Mouse (Mus musculus): ENCODE results near the gene Ccdc148. TPM values are rescaled to one million over a fixed set of nuclear protein-coding genes. Genes with fewer than 3 reads are reported as not detected.

Ccdc148 gene
- polyA plus RNA-seq, 1 experiment from 2014 or later: 8.0 TPM

- no peaks in the 10 kb centered on the region for H3K27me3 ChIP-seq (ENCODE audit: control insufficient read depth, insufficient read depth, low read depth, low read length)
- ATAC-seq: no peak
- no peak overlapping the region for H3K4me3 ChIP-seq (ENCODE audit: low read depth, low read length)
- H3K4me1 ChIP-seq (ENCODE audit: control insufficient read depth, insufficient read depth, low read length): no peaks in the 10 kb centered on the region
- WGBS: 66% methylated on average over 7 of the region's 7 CpGs
- H3K4me2 ChIP-seq (ENCODE audit: low read length): no peak overlapping the region
- H3K9ac ChIP-seq (ENCODE audit: low read depth, low read length): no peak overlapping the region
- no peak overlapping the region for H3K27ac ChIP-seq (ENCODE audit: low read length)
- no peaks in the 10 kb centered on the region for H3K9me3 ChIP-seq (replicated peaks; ENCODE audit: control insufficient read depth, low read length, poor library complexity, severe bottlenecking)
- no peaks in the 10 kb centered on the region for H3K36me3 ChIP-seq (ENCODE audit: control insufficient read depth, insufficient read depth, low read length)
Observed at GRCm38 (mm10) chr2:58948796-58949195, 211.7 kb downstream of the Ccdc148 start.

- H3K27me3 ChIP-seq (ENCODE audit: control insufficient read depth, insufficient read depth, low read depth, low read length): no peaks in the 10 kb centered on the region
- no peak overlapping the region for H3K9ac ChIP-seq (ENCODE audit: low read depth, low read length)
- H3K36me3 ChIP-seq (ENCODE audit: control insufficient read depth, insufficient read depth, low read length): no peaks in the 10 kb centered on the region
- no peaks in the 10 kb centered on the region for H3K9me3 ChIP-seq (replicated peaks; ENCODE audit: control insufficient read depth, low read length, poor library complexity, severe bottlenecking)
- no peak overlapping the region for H3K27ac ChIP-seq (ENCODE audit: low read length)
- no peak for ATAC-seq
- no peaks in the 10 kb centered on the region for H3K4me1 ChIP-seq (ENCODE audit: control insufficient read depth, insufficient read depth, low read length)
- H3K4me2 ChIP-seq (ENCODE audit: low read length): no peak overlapping the region
- 82% methylated on average over 4 of the region's 4 CpGs for whole genome bisulfite sequencing
- no peak overlapping the region for H3K4me3 ChIP-seq (ENCODE audit: low read depth, low read length)
Observed at GRCm38 (mm10) chr2:58941361-58941760, 219.1 kb downstream of the Ccdc148 start.

GRCm38 (mm10) chr2:58925551-58925950, 234.9 kb downstream of the Ccdc148 start:
- Histone ChIP-seq H3K4me1 (ENCODE audit: control insufficient read depth, insufficient read depth, low read length) (no peaks in the 10 kb centered on the region), H3K9me3 (replicated peaks; ENCODE audit: control insufficient read depth, low read length, poor library complexity, severe bottlenecking) (no peaks in the 10 kb centered on the region), H3K4me2 (ENCODE audit: low read length) (no peak overlapping the region), H3K27me3 (ENCODE audit: control insufficient read depth, insufficient read depth, low read depth, low read length) (no peaks in the 10 kb centered on the region), H3K4me3 (ENCODE audit: low read depth, low read length) (no peak overlapping the region), H3K27ac (ENCODE audit: low read length) (no peak overlapping the region), H3K9ac (ENCODE audit: low read depth, low read length) (no peak overlapping the region), H3K36me3 (ENCODE audit: control insufficient read depth, insufficient read depth, low read length) (no peaks in the 10 kb centered on the region)
- no peak for ATAC-seq
- 94% methylated on average over 2 of the region's 2 CpGs for WGBS

GRCm38 (mm10) chr2:58918351-58918750, 242.1 kb downstream of the Ccdc148 start:
- Histone ChIP-seq H3K9ac (ENCODE audit: low read depth, low read length) (no peak overlapping the region), H3K36me3 (ENCODE audit: control insufficient read depth, insufficient read depth, low read length) (no peaks in the 10 kb centered on the region), H3K27ac (ENCODE audit: low read length) (no peak overlapping the region), H3K4me2 (ENCODE audit: low read length) (no peak overlapping the region), H3K4me1 (ENCODE audit: control insufficient read depth, insufficient read depth, low read length) (no peaks in the 10 kb centered on the region), H3K9me3 (replicated peaks; ENCODE audit: control insufficient read depth, low read length, poor library complexity, severe bottlenecking) (no peaks in the 10 kb centered on the region), H3K27me3 (ENCODE audit: control insufficient read depth, insufficient read depth, low read depth, low read length) (no peaks in the 10 kb centered on the region), H3K4me3 (ENCODE audit: low read depth, low read length) (no peak overlapping the region)
- WGBS: 30% methylated on average over 4 of the region's 4 CpGs
- no peak for ATAC-seq

- ATAC-seq: no peak
- H3K4me3 ChIP-seq (ENCODE audit: low read depth, low read length): no peak overlapping the region
- H3K4me1 ChIP-seq (ENCODE audit: control insufficient read depth, insufficient read depth, low read length): no peaks in the 10 kb centered on the region
- no peak overlapping the region for H3K27ac ChIP-seq (ENCODE audit: low read length)
- no peak overlapping the region for H3K4me2 ChIP-seq (ENCODE audit: low read length)
- WGBS: 88% methylated on average over 5 of the region's 9 CpGs
- no peaks in the 10 kb centered on the region for H3K36me3 ChIP-seq (ENCODE audit: control insufficient read depth, insufficient read depth, low read length)
- no peaks in the 10 kb centered on the region for H3K27me3 ChIP-seq (ENCODE audit: control insufficient read depth, insufficient read depth, low read depth, low read length)
- H3K9me3 ChIP-seq (replicated peaks; ENCODE audit: control insufficient read depth, low read length, poor library complexity, severe bottlenecking): no peaks in the 10 kb centered on the region
- H3K9ac ChIP-seq (ENCODE audit: low read depth, low read length): no peak overlapping the region
Observed at GRCm38 (mm10) chr2:58912339-58912738, 248.1 kb downstream of the Ccdc148 start.

- H3K27ac ChIP-seq (ENCODE audit: low read length): no peak overlapping the region
- H3K36me3 ChIP-seq (ENCODE audit: control insufficient read depth, insufficient read depth, low read length): no peaks in the 10 kb centered on the region
- no peaks in the 10 kb centered on the region for H3K9me3 ChIP-seq (replicated peaks; ENCODE audit: control insufficient read depth, low read length, poor library complexity, severe bottlenecking)
- H3K9ac ChIP-seq (ENCODE audit: low read depth, low read length): no peak overlapping the region
- H3K27me3 ChIP-seq (ENCODE audit: control insufficient read depth, insufficient read depth, low read depth, low read length): no peaks in the 10 kb centered on the region
- peak overlapping the region; percentile 12; the same call in 1 of the 2 replicates for H3K4me2 ChIP-seq (ENCODE audit: low read length)
- no peak for ATAC-seq
- 33% methylated on average over 14 of the region's 14 CpGs for WGBS
- no peak overlapping the region for H3K4me3 ChIP-seq (ENCODE audit: low read depth, low read length)
- H3K4me1 ChIP-seq (ENCODE audit: control insufficient read depth, insufficient read depth, low read length): no peaks in the 10 kb centered on the region
Observed at GRCm38 (mm10) chr2:58906814-58907516, 253.5 kb downstream of the Ccdc148 start.

- no peak overlapping the region for H3K4me2 ChIP-seq (ENCODE audit: low read length)
- H3K4me3 ChIP-seq (ENCODE audit: low read depth, low read length): no peak overlapping the region
- H3K27ac ChIP-seq (ENCODE audit: low read length): no peak overlapping the region
- H3K4me1 ChIP-seq (ENCODE audit: control insufficient read depth, insufficient read depth, low read length): no peaks in the 10 kb centered on the region
- 57% methylated on average over 4 of the region's 4 CpGs for WGBS
- H3K36me3 ChIP-seq (ENCODE audit: control insufficient read depth, insufficient read depth, low read length): no peaks in the 10 kb centered on the region
- H3K9ac ChIP-seq (ENCODE audit: low read depth, low read length): no peak overlapping the region
- no peak for ATAC-seq
- H3K27me3 ChIP-seq (ENCODE audit: control insufficient read depth, insufficient read depth, low read depth, low read length): no peaks in the 10 kb centered on the region
- no peaks in the 10 kb centered on the region for H3K9me3 ChIP-seq (replicated peaks; ENCODE audit: control insufficient read depth, low read length, poor library complexity, severe bottlenecking)
Observed at GRCm38 (mm10) chr2:58905057-58905456, 255.4 kb downstream of the Ccdc148 start.

- Histone ChIP-seq H3K4me3 (ENCODE audit: low read depth, low read length) (no peak overlapping the region), H3K36me3 (ENCODE audit: control insufficient read depth, insufficient read depth, low read length) (no peaks in the 10 kb centered on the region), H3K9ac (ENCODE audit: low read depth, low read length) (no peak overlapping the region), H3K27me3 (ENCODE audit: control insufficient read depth, insufficient read depth, low read depth, low read length) (no peaks in the 10 kb centered on the region), H3K4me2 (ENCODE audit: low read length) (no peak overlapping the region), H3K4me1 (ENCODE audit: control insufficient read depth, insufficient read depth, low read length) (no peaks in the 10 kb centered on the region), H3K27ac (ENCODE audit: low read length) (no peak overlapping the region), H3K9me3 (replicated peaks; ENCODE audit: control insufficient read depth, low read length, poor library complexity, severe bottlenecking) (no peaks in the 10 kb centered on the region)
- no peak for ATAC-seq
- WGBS: 33% methylated on average over 3 of the region's 3 CpGs
Observed at GRCm38 (mm10) chr2:58879876-58880275, 280.6 kb downstream of the Ccdc148 start.

- ATAC-seq: no peak
- WGBS: 93% methylated on average over 5 of the region's 5 CpGs
Observed at GRCm38 (mm10) chr2:58859134-58859533, 301.3 kb downstream of the Ccdc148 start, which contains the start of gene Gm11099. TSS of gene Gm11099 (plus strand) at chr2:58859434.

More at GRCm38 (mm10) chr2:58859134-58859533, 301.3 kb downstream of the Ccdc148 start, which contains the start of gene Gm11099:
- H3K27me3 ChIP-seq (ENCODE audit: control insufficient read depth, insufficient read depth, low read depth, low read length): no peaks in the 10 kb centered on the region
- H3K4me3 ChIP-seq (ENCODE audit: low read depth, low read length): no peak within 1 kb of the TSS
- H3K27ac ChIP-seq (ENCODE audit: low read length): no peak within 1 kb of the TSS
- H3K9ac ChIP-seq (ENCODE audit: low read depth, low read length): no peak within 1 kb of the TSS
- H3K4me1 ChIP-seq (ENCODE audit: control insufficient read depth, insufficient read depth, low read length): no peaks in the 10 kb centered on the region
- H3K9me3 ChIP-seq (replicated peaks; ENCODE audit: control insufficient read depth, low read length, poor library complexity, severe bottlenecking): no peaks in the 10 kb centered on the region
- H3K4me2 ChIP-seq (ENCODE audit: low read length): no peak within 1 kb of the TSS
- no peaks in the 10 kb centered on the region for H3K36me3 ChIP-seq (ENCODE audit: control insufficient read depth, insufficient read depth, low read length)

Measured in midbrain, embryonic 16.5 days (tissue).